Mouse (Mus musculus) induced T-regulatory cell, adult 2 months (primary cell): ENCODE measurements around the gene Pgm2l1.

Experiments
- DNase-seq: peaks from one replicate; pipeline ENCODE4 v3.0.0-alpha.2; 2012; ENCODE audit warnings: low read depth

Gene Pgm2l1

GRCm38 (mm10) chr7:100296699-100297098 is 69.5 kb downstream of the Pgm2l1 start:
- DNase-seq, result no peak

- DNase-seq, result no peak
These were observed 71.8 kb downstream of the Pgm2l1 start for GRCm38 (mm10) chr7:100298861-100299510.

- no peak for DNase-seq
These were observed 74.2 kb downstream of the Pgm2l1 start for GRCm38 (mm10) chr7:100301390-100301789.

DNA sequence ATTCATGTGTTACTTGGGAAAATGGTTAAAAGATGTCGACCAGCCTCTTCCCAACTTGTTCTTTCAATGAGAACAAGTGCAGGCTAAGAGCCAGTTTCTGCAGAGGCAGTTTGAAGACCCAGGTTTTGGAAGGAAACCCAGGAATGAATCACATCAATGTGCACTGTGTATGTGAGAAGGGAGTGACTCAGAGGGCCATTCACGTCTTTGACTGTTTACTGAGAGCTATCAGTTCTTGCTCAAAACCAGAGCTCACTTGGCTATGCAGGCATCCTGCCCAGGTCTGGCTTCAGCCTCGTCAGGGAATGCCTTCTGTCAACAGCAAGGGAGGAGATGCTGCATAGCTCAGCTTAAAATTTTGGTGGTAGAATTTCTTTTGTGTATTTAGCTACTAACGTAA is 75.1 kb downstream of the Pgm2l1 start:
- DNase-seq, result no peak

DNA sequence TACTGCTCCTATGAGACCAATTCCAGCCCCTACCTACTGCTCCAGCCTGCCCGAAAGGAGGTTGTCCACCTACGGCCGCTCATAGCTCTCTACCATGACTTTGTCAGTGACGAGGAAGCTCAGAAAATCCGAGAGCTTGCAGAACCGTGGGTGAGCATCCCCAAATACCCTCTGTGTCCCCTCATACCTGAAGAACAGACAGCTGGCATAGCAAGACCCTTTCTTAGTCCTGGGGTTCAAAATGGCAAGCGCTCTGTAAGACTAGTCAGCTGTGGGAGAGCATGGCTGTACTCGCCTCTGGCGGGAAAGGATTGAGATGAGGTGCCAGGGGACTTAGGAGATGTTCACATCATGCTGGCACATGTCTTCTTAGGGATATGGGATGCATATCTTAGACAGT is 78.7 kb downstream of the Pgm2l1 start:
- no peak for DNase-seq

GRCm38 (mm10) chr7:100307872-100308653 is 80.9 kb downstream of the Pgm2l1 start:
- no peak for DNase-seq

DNA sequence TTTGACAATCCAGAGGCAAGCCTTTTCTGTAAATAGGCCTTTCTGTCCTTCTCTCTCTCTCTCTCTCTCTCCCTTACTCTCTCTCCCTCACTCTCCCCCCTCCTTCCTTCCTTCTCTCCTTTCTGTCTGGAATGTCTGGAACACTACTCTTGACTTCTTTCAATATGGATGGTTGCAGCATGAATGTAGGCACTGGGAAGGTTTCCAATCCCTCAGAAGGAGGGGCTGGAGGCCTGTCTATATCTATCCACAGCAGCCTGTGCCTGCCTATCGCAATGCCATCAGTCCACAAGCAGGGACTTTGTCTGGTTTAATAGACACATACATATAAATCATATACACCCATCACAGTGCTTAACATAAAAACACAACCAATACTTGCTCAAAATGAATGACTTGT is 82.0 kb downstream of the Pgm2l1 start:
- DNase-seq, result no peak

DNA sequence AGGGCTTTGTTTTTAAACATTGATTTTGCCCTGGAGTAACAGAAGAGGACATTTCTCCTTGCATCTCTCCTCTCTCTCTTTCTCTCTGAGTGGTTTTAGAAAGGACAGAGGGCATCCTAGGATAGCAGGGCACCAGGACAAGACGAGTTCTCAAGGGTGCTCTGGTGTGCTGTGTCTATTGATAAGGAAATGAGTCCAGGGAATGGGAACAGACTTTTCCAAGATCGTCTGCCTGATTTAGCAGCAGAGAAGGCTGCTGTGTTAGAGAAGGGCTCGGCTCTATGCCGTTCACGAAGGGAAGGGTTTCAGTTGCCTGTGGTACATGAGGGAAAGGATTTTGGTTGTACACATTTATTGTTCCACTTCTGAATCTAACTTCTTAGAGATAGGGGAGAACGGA is 82.5 kb downstream of the Pgm2l1 start:
- no peak for DNase-seq

DNA sequence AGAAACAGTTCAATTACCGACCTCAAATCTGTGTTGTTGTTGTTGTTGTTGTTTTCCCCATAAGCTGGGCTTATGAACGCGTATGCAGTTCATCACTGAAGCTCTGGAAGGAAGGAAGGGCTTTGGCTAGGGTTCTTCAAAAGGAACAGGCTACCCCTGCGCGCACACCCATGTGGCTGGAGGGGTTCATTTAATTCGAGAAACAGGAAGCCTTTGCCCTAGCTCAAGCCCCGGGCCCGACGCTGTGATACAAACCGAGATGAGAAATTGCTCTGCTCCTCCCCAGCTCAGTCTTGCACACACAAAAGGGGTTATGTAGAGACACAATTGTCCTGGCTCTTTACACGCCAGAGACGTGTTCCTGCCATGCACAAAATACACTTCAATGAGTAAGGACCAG is 83.1 kb downstream of the Pgm2l1 start:
- DNase-seq, result no peak

DNA sequence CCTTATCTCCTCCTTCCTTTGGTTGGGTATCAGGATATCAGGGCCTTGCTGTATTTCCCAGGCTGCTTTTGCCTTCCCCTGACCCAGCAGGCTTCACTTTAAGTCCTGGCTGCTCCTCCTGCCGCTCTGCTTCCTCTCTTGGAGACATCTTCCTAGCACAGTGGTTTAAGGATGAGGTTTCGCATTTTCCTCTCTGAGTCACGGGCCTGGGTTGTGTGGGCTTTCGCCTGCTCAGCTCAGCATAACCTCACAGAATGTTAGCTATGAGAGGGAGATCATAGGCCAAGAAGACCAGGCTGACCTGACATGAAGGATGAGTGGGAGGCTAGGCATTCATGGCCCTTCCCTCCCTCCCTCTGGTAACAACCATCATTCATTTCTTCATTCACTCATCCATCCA is 85.5 kb downstream of the Pgm2l1 start:
- no peak for DNase-seq

DNA sequence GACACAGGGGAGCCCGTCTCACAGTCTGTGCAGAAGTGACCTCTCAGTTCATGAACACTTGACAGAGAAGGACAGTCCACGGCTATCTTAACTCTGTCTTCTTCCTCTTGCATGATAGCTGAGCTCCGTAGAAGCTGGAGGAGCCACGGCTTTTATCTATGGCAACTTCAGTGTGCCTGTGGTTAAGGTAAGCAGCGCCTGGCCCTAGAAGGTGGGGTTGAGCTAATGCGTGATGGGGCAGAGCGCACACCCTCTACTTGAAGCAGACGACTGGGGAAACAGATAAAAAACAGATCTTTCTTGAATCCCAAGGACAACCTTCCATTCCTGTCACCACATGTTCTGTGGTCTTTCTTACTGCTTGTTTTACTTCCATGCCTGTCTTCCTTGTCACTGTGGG is 89.7 kb downstream of the Pgm2l1 start:
- no peak for DNase-seq

GRCm38 (mm10) chr7:100317534-100317933 is 90.3 kb downstream of the Pgm2l1 start:
- no peak for DNase-seq

DNA sequence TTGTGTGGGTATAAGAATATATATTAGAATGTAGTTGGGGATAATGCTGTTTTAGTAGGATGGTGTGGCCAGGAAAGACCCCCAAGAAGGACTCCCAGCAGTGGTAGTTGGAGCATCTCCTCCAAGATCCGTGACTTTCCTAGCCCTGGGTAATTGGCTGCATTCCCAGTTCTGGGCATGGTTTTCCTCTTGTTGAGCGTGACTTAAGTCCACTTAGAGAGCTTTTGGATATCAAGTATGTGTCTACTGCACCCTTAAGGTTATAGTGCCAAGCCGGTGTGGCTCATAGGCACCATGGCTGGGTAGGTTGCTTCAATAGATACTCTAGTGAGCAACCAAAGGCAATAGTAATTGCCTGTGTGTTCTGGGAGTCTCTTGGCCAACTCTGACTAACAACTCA is 96.5 kb downstream of the Pgm2l1 start:
- no peak for DNase-seq

DNA sequence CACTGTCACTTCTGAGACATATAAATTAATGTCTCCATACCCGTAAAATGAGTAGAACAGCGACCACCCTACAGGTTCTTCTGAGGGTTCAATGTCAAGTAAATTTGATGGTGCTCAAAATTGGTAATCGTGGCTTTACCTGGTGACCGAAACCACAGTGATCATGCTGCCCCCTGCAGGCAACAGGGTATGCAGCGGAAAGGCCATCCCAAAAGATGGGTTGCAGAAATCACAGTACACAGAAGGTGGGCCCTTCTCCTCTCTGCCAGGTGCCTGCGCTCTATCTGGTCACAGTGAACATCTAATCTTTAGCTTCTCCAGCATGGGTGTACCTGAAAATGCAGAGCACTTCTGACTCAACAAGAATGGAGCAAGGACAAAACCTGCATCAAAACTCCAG is 98.3 kb downstream of the Pgm2l1 start:
- peak; percentile 35 for DNase-seq

DNA sequence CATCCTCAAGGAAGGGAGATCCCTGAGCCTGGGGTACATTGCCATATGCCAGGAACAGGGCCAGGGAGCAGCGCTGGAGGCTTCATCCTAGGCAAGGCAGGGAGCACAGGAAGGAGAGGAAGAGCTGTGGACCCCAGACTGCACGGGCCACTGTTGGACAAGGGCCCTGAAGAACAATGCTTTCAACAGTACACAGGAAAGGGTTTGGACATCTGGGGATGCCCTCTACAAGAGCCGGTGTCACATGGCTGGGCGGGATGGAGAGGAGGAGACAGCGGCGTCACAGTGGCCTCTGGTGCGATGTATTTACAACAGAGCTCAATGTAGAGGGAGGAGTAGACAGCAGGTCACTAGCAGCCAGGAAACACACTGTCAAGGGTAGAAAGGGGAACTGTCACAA is 100.3 kb downstream of the Pgm2l1 start:
- no peak for DNase-seq
